Mouse (Mus musculus): Measurements from ENCODE around the gene Btg2. TPM values are rescaled to one million over a fixed set of nuclear protein-coding genes. Genes with fewer than 3 reads are reported as not detected.

The Btg2 gene
- polyA plus RNA-seq, 1 experiment from 2014 or later, result 36.9 TPM

DNA sequence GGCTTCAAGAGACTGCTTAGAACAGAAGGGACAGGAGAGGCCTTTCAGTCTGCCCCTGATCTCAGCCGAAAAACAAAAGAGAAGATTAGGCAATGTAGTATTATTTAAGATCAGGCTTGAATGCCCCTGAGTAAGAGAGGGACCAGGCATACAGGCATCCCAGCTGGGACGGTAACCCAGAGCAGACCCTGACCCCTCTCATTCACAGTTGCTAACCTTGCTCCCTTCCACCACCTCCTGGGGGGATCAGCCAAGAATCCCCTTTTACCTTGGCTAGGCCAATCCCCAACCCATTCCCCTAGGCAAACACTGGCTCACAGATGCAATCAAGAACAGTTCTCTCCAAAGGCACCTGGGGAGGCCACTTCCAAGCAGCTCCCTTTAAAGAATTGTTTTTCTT, 2.1 kb downstream of the Btg2 start:
- 75% methylated on average over 2 of the region's 2 CpGs for WGBS
- peaks cover 33% of the 10 kb centered on the region for H3K36me3 ChIP-seq (ENCODE audit: control insufficient read depth, insufficient read depth, low read length)
- H3K9ac ChIP-seq (ENCODE audit: low read length), result peak overlapping the region; percentile 98
- peak overlapping the region; percentile 84 for H3K4me2 ChIP-seq (ENCODE audit: low read length)
- H3K27me3 ChIP-seq (ENCODE audit: control insufficient read depth, insufficient read depth, low read length), result no peaks in the 10 kb centered on the region
- peaks cover 42 to 61% of the 10 kb centered on the region in 2 experiments for H3K4me1 ChIP-seq (ENCODE audit: control insufficient read depth in 2 of 2, insufficient read depth in 2 of 2, low read length in 2 of 2)
- no peak for ATAC-seq (ENCODE audit: insufficient number of reproducible peaks, insufficient read depth, low FRiP score, low read depth)
- no peak overlapping the region for H3K27ac ChIP-seq (replicated peaks in 1 of 2; ENCODE audit: control insufficient read depth in 1 of 2, insufficient read depth in 1 of 2, low read depth in 2 of 2, low read length in 2 of 2)
- H3K4me3 ChIP-seq (ENCODE audit: control insufficient read depth in 1 of 2, insufficient read depth in 1 of 2, low read depth in 1 of 2, low read length in 2 of 2), result peak overlapping the region in 1 of 2 experiments; percentile 85; a peak in 2 of 4 replicates
- no peaks in the 10 kb centered on the region for H3K9me3 ChIP-seq (ENCODE audit: control insufficient read depth, low read length)

DNA sequence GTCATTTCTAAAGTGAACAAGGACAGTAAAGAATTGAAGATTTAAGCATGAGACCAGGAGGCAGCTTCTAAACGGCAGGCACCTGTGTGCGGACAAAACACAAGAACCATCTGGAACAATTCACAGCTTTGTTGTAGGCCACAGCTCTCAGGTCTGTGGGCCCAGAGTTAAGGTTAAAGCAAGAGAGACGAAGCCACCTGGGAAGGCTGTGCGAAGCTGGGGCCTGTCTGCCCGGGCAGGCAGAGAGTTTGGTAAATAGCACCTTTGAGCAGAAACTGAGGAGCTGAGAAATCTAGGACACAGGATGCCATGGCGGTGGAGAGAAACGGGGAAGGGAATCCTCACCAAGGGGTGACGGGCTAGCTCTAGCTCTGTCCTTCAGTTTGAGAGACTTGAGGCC, 3.4 kb downstream of the Btg2 start:
- H3K27ac ChIP-seq (replicated peaks in 1 of 2; ENCODE audit: control insufficient read depth in 1 of 2, insufficient read depth in 1 of 2, low read depth in 2 of 2, low read length in 2 of 2), result no peak overlapping the region
- H3K4me2 ChIP-seq (ENCODE audit: low read length), result peak overlapping the region; percentile 84
- H3K9ac ChIP-seq (ENCODE audit: low read length), result peak overlapping the region; percentile 36
- no peaks in the 10 kb centered on the region for H3K9me3 ChIP-seq (ENCODE audit: control insufficient read depth, low read length)
- H3K4me1 ChIP-seq (ENCODE audit: control insufficient read depth in 2 of 2, insufficient read depth in 2 of 2, low read length in 2 of 2), result peaks cover 48 to 71% of the 10 kb centered on the region in 2 experiments
- ATAC-seq (ENCODE audit: insufficient number of reproducible peaks, insufficient read depth, low FRiP score, low read depth), result no peak
- WGBS, result 90% methylated on average over 8 of the region's 8 CpGs
- H3K4me3 ChIP-seq (ENCODE audit: control insufficient read depth in 1 of 2, insufficient read depth in 1 of 2, low read depth in 1 of 2, low read length in 2 of 2), result no peak overlapping the region
- H3K36me3 ChIP-seq (ENCODE audit: control insufficient read depth, insufficient read depth, low read length), result peaks cover 33% of the 10 kb centered on the region
- H3K27me3 ChIP-seq (ENCODE audit: control insufficient read depth, insufficient read depth, low read length), result no peaks in the 10 kb centered on the region

GRCm38 (mm10) chr1:134074606-134075005, 4.3 kb downstream of the Btg2 start:
- Histone ChIP-seq H3K27me3 (ENCODE audit: control insufficient read depth, insufficient read depth, low read length) (no peaks in the 10 kb centered on the region), H3K27ac (replicated peaks in 1 of 2; ENCODE audit: control insufficient read depth in 1 of 2, insufficient read depth in 1 of 2, low read depth in 2 of 2, low read length in 2 of 2) (peak overlapping the region in 1 of 2 experiments; percentile 5; a peak in 1 of 4 replicates), H3K4me3 (ENCODE audit: control insufficient read depth in 1 of 2, insufficient read depth in 1 of 2, low read depth in 1 of 2, low read length in 2 of 2) (no peak overlapping the region), H3K9me3 (ENCODE audit: control insufficient read depth, low read length) (no peaks in the 10 kb centered on the region), H3K9ac (ENCODE audit: low read length) (no peak overlapping the region), H3K4me2 (ENCODE audit: low read length) (no peak overlapping the region), H3K36me3 (ENCODE audit: control insufficient read depth, insufficient read depth, low read length) (peaks cover 33% of the 10 kb centered on the region), H3K4me1 (ENCODE audit: control insufficient read depth in 2 of 2, insufficient read depth in 2 of 2, low read length in 2 of 2) (peaks cover 42 to 64% of the 10 kb centered on the region in 2 experiments)
- WGBS, result 84% methylated on average over 10 of the region's 10 CpGs
- ATAC-seq (ENCODE audit: insufficient number of reproducible peaks, insufficient read depth, low FRiP score, low read depth), result no peak

DNA sequence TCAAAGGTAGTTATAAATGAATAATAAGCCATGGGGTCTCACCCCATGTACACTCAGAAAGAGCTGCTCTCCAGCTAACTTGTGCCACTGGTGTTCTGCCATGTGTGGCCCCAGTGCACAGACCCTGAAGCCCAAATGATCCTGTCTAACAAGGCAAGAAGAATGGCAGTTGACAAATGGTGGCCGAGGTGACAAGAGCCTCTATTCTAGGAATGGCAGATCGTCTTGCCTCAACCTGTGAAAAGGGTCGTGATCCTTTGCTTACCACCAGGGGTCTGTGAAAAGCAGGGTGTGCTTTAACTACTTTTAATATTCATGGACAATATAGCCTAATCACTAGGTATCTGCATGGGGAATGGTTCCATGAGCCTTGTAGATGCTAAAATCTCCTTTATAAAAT, 4.7 kb downstream of the Btg2 start:
- WGBS, result 66% methylated on average over 3 of the region's 3 CpGs
- Histone ChIP-seq H3K36me3 (ENCODE audit: control insufficient read depth, insufficient read depth, low read length) (peaks cover 33% of the 10 kb centered on the region), H3K27ac (replicated peaks in 1 of 2; ENCODE audit: control insufficient read depth in 1 of 2, insufficient read depth in 1 of 2, low read depth in 2 of 2, low read length in 2 of 2) (peak overlapping the region in 1 of 2 experiments; percentile 5; a peak in 1 of 4 replicates), H3K9ac (ENCODE audit: low read length) (no peak overlapping the region), H3K9me3 (ENCODE audit: control insufficient read depth, low read length) (no peaks in the 10 kb centered on the region), H3K4me1 (ENCODE audit: control insufficient read depth in 2 of 2, insufficient read depth in 2 of 2, low read length in 2 of 2) (peaks cover 39 to 60% of the 10 kb centered on the region in 2 experiments), H3K4me2 (ENCODE audit: low read length) (no peak overlapping the region), H3K4me3 (ENCODE audit: control insufficient read depth in 1 of 2, insufficient read depth in 1 of 2, low read depth in 1 of 2, low read length in 2 of 2) (no peak overlapping the region), H3K27me3 (ENCODE audit: control insufficient read depth, insufficient read depth, low read length) (no peaks in the 10 kb centered on the region)
- no peak for ATAC-seq (ENCODE audit: insufficient number of reproducible peaks, insufficient read depth, low FRiP score, low read depth)

- Histone ChIP-seq H3K27ac (replicated peaks in 1 of 2; ENCODE audit: control insufficient read depth in 1 of 2, insufficient read depth in 1 of 2, low read depth in 2 of 2, low read length in 2 of 2) (peak overlapping the region; percentile 36 to 68; a peak in 3 of 4 replicates), H3K9me3 (ENCODE audit: control insufficient read depth, low read length) (no peaks in the 10 kb centered on the region), H3K4me3 (ENCODE audit: control insufficient read depth in 1 of 2, insufficient read depth in 1 of 2, low read depth in 1 of 2, low read length in 2 of 2) (no peak overlapping the region), H3K4me2 (ENCODE audit: low read length) (peak overlapping the region; percentile 1; the same call in 1 of the 2 replicates), H3K4me1 (ENCODE audit: control insufficient read depth in 2 of 2, insufficient read depth in 2 of 2, low read length in 2 of 2) (peaks cover 39 to 60% of the 10 kb centered on the region in 2 experiments), H3K27me3 (ENCODE audit: control insufficient read depth, insufficient read depth, low read length) (no peaks in the 10 kb centered on the region), H3K36me3 (ENCODE audit: control insufficient read depth, insufficient read depth, low read length) (peaks cover 33% of the 10 kb centered on the region), H3K9ac (ENCODE audit: low read length) (no peak overlapping the region)
- 82% methylated on average over 1 of the region's 1 CpGs for WGBS
- ATAC-seq (ENCODE audit: insufficient number of reproducible peaks, insufficient read depth, low FRiP score, low read depth), result no peak
Measured at GRCm38 (mm10) chr1:134073658-134074057, 5.3 kb downstream of the Btg2 start.

DNA sequence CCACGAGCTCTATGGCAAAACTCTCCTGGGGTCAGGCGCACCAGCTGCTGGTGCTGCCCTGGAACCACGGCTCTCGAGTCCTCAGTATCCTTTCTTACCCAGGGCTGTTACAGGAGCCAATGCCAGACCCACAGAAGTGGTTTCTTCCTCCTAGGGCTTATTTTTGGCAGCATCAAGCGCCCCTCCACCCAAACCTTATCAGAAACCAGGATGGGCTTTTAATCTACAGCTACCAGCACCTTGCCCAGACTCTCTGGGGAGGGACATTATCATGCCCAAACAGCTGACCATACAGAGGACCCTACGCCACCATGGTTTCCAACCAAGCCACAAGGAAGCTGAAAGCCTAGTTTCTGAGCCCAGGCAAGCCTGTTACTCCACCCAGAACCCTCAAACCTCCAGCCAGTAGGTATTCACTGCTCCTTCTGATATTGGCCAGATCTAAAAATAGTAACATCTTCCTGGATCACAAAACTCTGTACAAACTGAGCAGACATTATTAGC, 5.8 kb downstream of the Btg2 start:
- 37% methylated on average over 6 of the region's 6 CpGs for WGBS
- H3K9ac ChIP-seq (ENCODE audit: low read length), result no peak overlapping the region; the same call in 1 of the 2 replicates

GRCm38 (mm10) chr1:134071411-134072018, 7.4 kb downstream of the Btg2 start:
- no peak overlapping the region for H3K9ac ChIP-seq (ENCODE audit: low read length)
- 48% methylated on average over 10 of the region's 10 CpGs for WGBS
- ATAC-seq (ENCODE audit: insufficient number of reproducible peaks, insufficient read depth, low FRiP score, low read depth), result no peak

More for the DNA sequence above, 5.8 kb downstream of the Btg2 start:
- Histone ChIP-seq H3K27ac (replicated peaks in 1 of 2; ENCODE audit: control insufficient read depth in 1 of 2, insufficient read depth in 1 of 2, low read depth in 2 of 2, low read length in 2 of 2) (peak overlapping the region; percentile 36 to 68; a peak in 3 of 4 replicates), H3K36me3 (ENCODE audit: control insufficient read depth, insufficient read depth, low read length) (peaks cover 33% of the 10 kb centered on the region), H3K27me3 (ENCODE audit: control insufficient read depth, insufficient read depth, low read length) (no peaks in the 10 kb centered on the region), H3K9me3 (ENCODE audit: control insufficient read depth, low read length) (no peaks in the 10 kb centered on the region), H3K4me1 (ENCODE audit: control insufficient read depth in 2 of 2, insufficient read depth in 2 of 2, low read length in 2 of 2) (peaks cover 38 to 60% of the 10 kb centered on the region in 2 experiments), H3K4me3 (ENCODE audit: control insufficient read depth in 1 of 2, insufficient read depth in 1 of 2, low read depth in 1 of 2, low read length in 2 of 2) (no peak overlapping the region), H3K4me2 (ENCODE audit: low read length) (peak overlapping the region; percentile 1; the same call in 1 of the 2 replicates)
- no peak for ATAC-seq (ENCODE audit: insufficient number of reproducible peaks, insufficient read depth, low FRiP score, low read depth)

More at GRCm38 (mm10) chr1:134071411-134072018, 7.4 kb downstream of the Btg2 start:
- no peaks in the 10 kb centered on the region for H3K9me3 ChIP-seq (ENCODE audit: control insufficient read depth, low read length)
- H3K36me3 ChIP-seq (ENCODE audit: control insufficient read depth, insufficient read depth, low read length), result peaks cover 24% of the 10 kb centered on the region
- no peak overlapping the region for H3K4me2 ChIP-seq (ENCODE audit: low read length)
- H3K27ac ChIP-seq (replicated peaks in 1 of 2; ENCODE audit: control insufficient read depth in 1 of 2, insufficient read depth in 1 of 2, low read depth in 2 of 2, low read length in 2 of 2), result no peak overlapping the region
- no peaks in the 10 kb centered on the region for H3K27me3 ChIP-seq (ENCODE audit: control insufficient read depth, insufficient read depth, low read length)
- H3K4me3 ChIP-seq (ENCODE audit: control insufficient read depth in 1 of 2, insufficient read depth in 1 of 2, low read depth in 1 of 2, low read length in 2 of 2), result no peak overlapping the region
- peaks cover 33 to 59% of the 10 kb centered on the region in 2 experiments for H3K4me1 ChIP-seq (ENCODE audit: control insufficient read depth in 2 of 2, insufficient read depth in 2 of 2, low read length in 2 of 2)
